Mouse (Mus musculus): ENCODE measurements around the gene Dguok. TPM values are rescaled to one million over a fixed set of nuclear protein-coding genes. Genes with fewer than 3 reads are reported as not detected.

Gene Dguok
- polyA plus RNA-seq, 1 experiment from 2014 or later = 67.5 TPM

GRCm38 (mm10) chr6:83478628-83479027, 28.1 kb downstream of the Dguok start:
- Histone ChIP-seq H3K4me3 (ENCODE audit: low read depth, low read length) (no peak overlapping the region), H3K9ac (ENCODE audit: low read length) (no peak overlapping the region), H3K4me2 (ENCODE audit: low read depth, severe bottlenecking) (no peak overlapping the region), H3K9me3 (ENCODE audit: control insufficient read depth, low read length) (no peaks in the 10 kb centered on the region), H3K36me3 (ENCODE audit: control insufficient read depth, insufficient read depth, low read length) (no peaks in the 10 kb centered on the region), H3K27ac (replicated peaks; ENCODE audit: low read depth, low read length) (no peak overlapping the region), H3K27me3 (ENCODE audit: control insufficient read depth, insufficient read depth, low read length) (no peaks in the 10 kb centered on the region), H3K4me1 (ENCODE audit: control insufficient read depth, insufficient read depth, low read length) (no peaks in the 10 kb centered on the region)
- 93% methylated on average over 7 of the region's 7 CpGs for WGBS
- DNase-seq (ENCODE audit: low spot score) (no peak), ATAC-seq (ENCODE audit: insufficient number of reproducible peaks, low FRiP score, low TSS enrichment, low read depth) (no peak)

GRCm38 (mm10) chr6:83478217-83478616, 28.6 kb downstream of the Dguok start:
- no peaks in the 10 kb centered on the region for H3K27me3 ChIP-seq (ENCODE audit: control insufficient read depth, insufficient read depth, low read length)
- H3K36me3 ChIP-seq (ENCODE audit: control insufficient read depth, insufficient read depth, low read length) = no peaks in the 10 kb centered on the region
- H3K9me3 ChIP-seq (ENCODE audit: control insufficient read depth, low read length) = no peaks in the 10 kb centered on the region
- H3K4me3 ChIP-seq (ENCODE audit: low read depth, low read length) = no peak overlapping the region
- no peak overlapping the region for H3K27ac ChIP-seq (replicated peaks; ENCODE audit: low read depth, low read length)
- H3K4me2 ChIP-seq (ENCODE audit: low read depth, severe bottlenecking) = no peak overlapping the region
- DNase-seq (ENCODE audit: low spot score) (no peak), ATAC-seq (ENCODE audit: insufficient number of reproducible peaks, low FRiP score, low TSS enrichment, low read depth) (no peak)
- 66% methylated on average over 4 of the region's 4 CpGs for WGBS
- no peaks in the 10 kb centered on the region for H3K4me1 ChIP-seq (ENCODE audit: control insufficient read depth, insufficient read depth, low read length)
- no peak overlapping the region for H3K9ac ChIP-seq (ENCODE audit: low read length)

GRCm38 (mm10) chr6:83475431-83475830, 31.3 kb downstream of the Dguok start:
- WGBS = 83% methylated on average over 7 of the region's 7 CpGs
- no peaks in the 10 kb centered on the region for H3K4me1 ChIP-seq (ENCODE audit: control insufficient read depth, insufficient read depth, low read length)
- DNase-seq (ENCODE audit: low spot score) (no peak), ATAC-seq (ENCODE audit: insufficient number of reproducible peaks, low FRiP score, low TSS enrichment, low read depth) (no peak)
- H3K4me2 ChIP-seq (ENCODE audit: low read depth, severe bottlenecking) = no peak overlapping the region
- no peak overlapping the region for H3K9ac ChIP-seq (ENCODE audit: low read length)
- no peaks in the 10 kb centered on the region for H3K27me3 ChIP-seq (ENCODE audit: control insufficient read depth, insufficient read depth, low read length)
- no peak overlapping the region for H3K4me3 ChIP-seq (ENCODE audit: low read depth, low read length)
- no peaks in the 10 kb centered on the region for H3K9me3 ChIP-seq (ENCODE audit: control insufficient read depth, low read length)
- no peaks in the 10 kb centered on the region for H3K36me3 ChIP-seq (ENCODE audit: control insufficient read depth, insufficient read depth, low read length)
- H3K27ac ChIP-seq (replicated peaks; ENCODE audit: low read depth, low read length) = no peak overlapping the region

- WGBS = 83% methylated on average over 9 of the region's 9 CpGs
- Histone ChIP-seq H3K36me3 (ENCODE audit: control insufficient read depth, insufficient read depth, low read length) (no peaks in the 10 kb centered on the region), H3K4me2 (ENCODE audit: low read depth, severe bottlenecking) (no peak overlapping the region), H3K9ac (ENCODE audit: low read length) (no peak overlapping the region), H3K4me3 (ENCODE audit: low read depth, low read length) (no peak overlapping the region), H3K4me1 (ENCODE audit: control insufficient read depth, insufficient read depth, low read length) (no peaks in the 10 kb centered on the region), H3K27me3 (ENCODE audit: control insufficient read depth, insufficient read depth, low read length) (no peaks in the 10 kb centered on the region), H3K27ac (replicated peaks; ENCODE audit: low read depth, low read length) (no peak overlapping the region), H3K9me3 (ENCODE audit: control insufficient read depth, low read length) (no peaks in the 10 kb centered on the region)
- DNase-seq (ENCODE audit: low spot score) = no peak
- no peak for ATAC-seq (ENCODE audit: insufficient number of reproducible peaks, low FRiP score, low TSS enrichment, low read depth)
These were observed 33.5 kb downstream of the Dguok start for GRCm38 (mm10) chr6:83473240-83473639.

- ATAC-seq (ENCODE audit: insufficient number of reproducible peaks, low FRiP score, low TSS enrichment, low read depth) (no peak), DNase-seq (ENCODE audit: low spot score) (no peak)
- Histone ChIP-seq H3K27me3 (ENCODE audit: control insufficient read depth, insufficient read depth, low read length) (no peaks in the 10 kb centered on the region), H3K9me3 (ENCODE audit: control insufficient read depth, low read length) (no peaks in the 10 kb centered on the region), H3K9ac (ENCODE audit: low read length) (no peak overlapping the region), H3K36me3 (ENCODE audit: control insufficient read depth, insufficient read depth, low read length) (no peaks in the 10 kb centered on the region), H3K4me1 (ENCODE audit: control insufficient read depth, insufficient read depth, low read length) (no peaks in the 10 kb centered on the region), H3K4me3 (ENCODE audit: low read depth, low read length) (no peak overlapping the region), H3K4me2 (ENCODE audit: low read depth, severe bottlenecking) (no peak overlapping the region), H3K27ac (replicated peaks; ENCODE audit: low read depth, low read length) (no peak overlapping the region)
- WGBS = 86% methylated on average over 7 of the region's 7 CpGs
These were observed 35.0 kb downstream of the Dguok start for GRCm38 (mm10) chr6:83471739-83472138.

GRCm38 (mm10) chr6:83464011-83464410, 42.8 kb downstream of the Dguok start:
- no peak overlapping the region for H3K4me2 ChIP-seq (ENCODE audit: low read depth, severe bottlenecking)
- H3K27ac ChIP-seq (replicated peaks; ENCODE audit: low read depth, low read length) = no peak overlapping the region
- no peak overlapping the region for H3K9ac ChIP-seq (ENCODE audit: low read length)
- H3K4me1 ChIP-seq (ENCODE audit: control insufficient read depth, insufficient read depth, low read length) = no peaks in the 10 kb centered on the region
- H3K27me3 ChIP-seq (ENCODE audit: control insufficient read depth, insufficient read depth, low read length) = no peaks in the 10 kb centered on the region
- no peaks in the 10 kb centered on the region for H3K36me3 ChIP-seq (ENCODE audit: control insufficient read depth, insufficient read depth, low read length)
- H3K9me3 ChIP-seq (ENCODE audit: control insufficient read depth, low read length) = no peaks in the 10 kb centered on the region
- H3K4me3 ChIP-seq (ENCODE audit: low read depth, low read length) = no peak overlapping the region
- no peak for ATAC-seq (ENCODE audit: insufficient number of reproducible peaks, low FRiP score, low TSS enrichment, low read depth)
- no peak for DNase-seq (ENCODE audit: low spot score)

- Histone ChIP-seq H3K4me3 (ENCODE audit: low read depth, low read length) (no peak within 1 kb of the TSS), H3K27me3 (ENCODE audit: control insufficient read depth, insufficient read depth, low read length) (no peaks in the 10 kb centered on the region), H3K4me1 (ENCODE audit: control insufficient read depth, insufficient read depth, low read length) (peaks cover 15% of the 10 kb centered on the region), H3K9ac (ENCODE audit: low read length) (0 out of 2 replicates have a peak within 1 kb of the TSS, but pooled peaks have one; percentile 34), H3K27ac (replicated peaks; ENCODE audit: low read depth, low read length) (no peak within 1 kb of the TSS), H3K4me2 (ENCODE audit: low read depth, severe bottlenecking) (no peak within 1 kb of the TSS), H3K36me3 (ENCODE audit: control insufficient read depth, insufficient read depth, low read length) (no peaks in the 10 kb centered on the region), H3K9me3 (ENCODE audit: control insufficient read depth, low read length) (no peaks in the 10 kb centered on the region)
- no peak for DNase-seq (ENCODE audit: low spot score)
- 66% methylated on average over 4 of the region's 4 CpGs for WGBS
- no peak for ATAC-seq (ENCODE audit: insufficient number of reproducible peaks, low FRiP score, low TSS enrichment, low read depth)
These were observed 47.6 kb downstream of the Dguok start, which contains the start of gene Tet3 for GRCm38 (mm10) chr6:83459034-83459644. TSS of gene Tet3 (minus strand) at chr6:83459084.

- 4% methylated on average over 33 of the region's 33 CpGs for WGBS
- Histone ChIP-seq H3K27ac (replicated peaks; ENCODE audit: low read depth, low read length) (peak overlapping the region; percentile 96), H3K4me2 (ENCODE audit: low read depth, severe bottlenecking) (peak overlapping the region; percentile 93), H3K4me1 (ENCODE audit: control insufficient read depth, insufficient read depth, low read length) (peaks cover 31% of the 10 kb centered on the region), H3K9ac (ENCODE audit: low read length) (peak overlapping the region; percentile 98), H3K27me3 (ENCODE audit: control insufficient read depth, insufficient read depth, low read length) (no peaks in the 10 kb centered on the region), H3K9me3 (ENCODE audit: control insufficient read depth, low read length) (no peaks in the 10 kb centered on the region), H3K36me3 (ENCODE audit: control insufficient read depth, insufficient read depth, low read length) (no peaks in the 10 kb centered on the region; the same call in 1 of the 2 replicates), H3K4me3 (ENCODE audit: low read depth, low read length) (peak overlapping the region; percentile 59)
- DNase-seq (ENCODE audit: low spot score) (peak; percentile 50), ATAC-seq (ENCODE audit: insufficient number of reproducible peaks, low FRiP score, low TSS enrichment, low read depth) (no peak; the same call in none of the 2 replicates)
These were observed 49.6 kb downstream of the Dguok start for GRCm38 (mm10) chr6:83456984-83457810.
